Comparison of ENCODE assay signal across 8 mouse cellular contexts in genomic region chr4:155233878-155234277, GRCm38 (mm10). TPM values are rescaled to one million over a fixed set of nuclear protein-coding genes. Genes with fewer than 3 reads are reported as not detected.
DNase-seq lines count a peak whose midpoint lies in the region; ATAC-seq and TF ChIP-seq lines count a peak whose summit lies in the region.

No protein-coding gene starts in this region.

- no peak overlapping the region; the same call in 1 of the 2 replicates for H3K4me2 ChIP-seq in embryonic facial prominence, embryonic 12.5 days (replicated peaks)
- H3K4me2 ChIP-seq in intestine, postnatal 0 days (replicated peaks; ENCODE audit: low read depth) = no peak overlapping the region; the same call in 1 of the 2 replicates

- ATAC-seq in embryonic facial prominence, embryonic 12.5 days (ENCODE audit: insufficient number of reproducible peaks, insufficient read depth, low FRiP score, low TSS enrichment) = peak; percentile 83
- ATAC-seq in intestine, postnatal 0 days = 0 out of 2 replicates have a peak, but pooled peaks have one; percentile 11

- H3K4me3 ChIP-seq in embryonic facial prominence, embryonic 12.5 days = no peak overlapping the region
- no peak overlapping the region for H3K4me3 ChIP-seq in intestine, postnatal 0 days (ENCODE audit: low read depth, low read length)
- no peak overlapping the region for H3K4me3 ChIP-seq in midbrain, embryonic 10.5 days

- no peaks in the 10 kb centered on the region for H3K36me3 ChIP-seq in embryonic facial prominence, embryonic 12.5 days
- no peaks in the 10 kb centered on the region for H3K36me3 ChIP-seq in intestine, postnatal 0 days (ENCODE audit: control insufficient read depth, insufficient read depth)
- no peaks in the 10 kb centered on the region for H3K36me3 ChIP-seq in midbrain, embryonic 10.5 days

- H3K27ac ChIP-seq in embryonic facial prominence, embryonic 12.5 days = peak overlapping the region; percentile 98
- H3K27ac ChIP-seq in intestine, postnatal 0 days (ENCODE audit: low read depth, low read length) = peak overlapping the region; percentile 96
- peak overlapping the region; percentile 95 for H3K27ac ChIP-seq in midbrain, embryonic 10.5 days (replicated peaks)

- peaks cover 31% of the 10 kb centered on the region for H3K4me1 ChIP-seq in embryonic facial prominence, embryonic 12.5 days
- peaks cover 27% of the 10 kb centered on the region for H3K4me1 ChIP-seq in intestine, postnatal 0 days (replicated peaks; ENCODE audit: control insufficient read depth, insufficient read depth, low read length)
- peaks cover 48% of the 10 kb centered on the region for H3K4me1 ChIP-seq in midbrain, embryonic 10.5 days

- TF ChIP-seq CTCF in intestine, postnatal 0 days (IDR thresholded peaks at IDR 0.05; ENCODE audit: low read depth) = 0 out of 2 replicates have a peak, but pooled peaks have one; percentile 12

- H3K27me3 ChIP-seq in embryonic facial prominence, embryonic 12.5 days = no peaks in the 10 kb centered on the region
- no peaks in the 10 kb centered on the region for H3K27me3 ChIP-seq in intestine, postnatal 0 days (replicated peaks; ENCODE audit: control insufficient read depth, insufficient read depth, low read length)
- H3K27me3 ChIP-seq in midbrain, embryonic 10.5 days (ENCODE audit: low read depth, poor library complexity, severe bottlenecking) = no peaks in the 10 kb centered on the region

- no peaks in the 10 kb centered on the region for H3K9me3 ChIP-seq in embryonic facial prominence, embryonic 12.5 days
- no peaks in the 10 kb centered on the region for H3K9me3 ChIP-seq in intestine, postnatal 0 days (ENCODE audit: control insufficient read depth)
- H3K9me3 ChIP-seq in midbrain, embryonic 10.5 days (replicated peaks) = no peaks in the 10 kb centered on the region

- 11% methylated on average over 10 of the region's 10 CpGs for WGBS in embryonic facial prominence, embryonic 12.5 days
- WGBS in intestine, postnatal 0 days = 31% methylated on average over 10 of the region's 10 CpGs
- 57% methylated on average over 10 of the region's 10 CpGs for WGBS in midbrain, embryonic 10.5 days

- intact Hi-C loops in left cerebral cortex, postnatal 25 days (cut with DNase I) = no loop called here

- peak; percentile 72 for DNase-seq in ovary, postnatal 14 days (ENCODE audit: low spot score)
- no peak for DNase-seq in ovary, postnatal 10 days (ENCODE audit: low spot score)
- DNase-seq in heart, adult 11 months = peak; percentile 99
- DNase-seq in left cerebral cortex, postnatal 25 days (ENCODE audit: low spot score in 2 of 2) = peak; percentile 84 to 95
- no peak for DNase-seq in midbrain, embryonic 10.5 days (ENCODE audit: low spot score)
- peak; percentile 82 for DNase-seq in urinary bladder, postnatal 14 days (ENCODE audit: low spot score)

- no peak overlapping the region for H3K9ac ChIP-seq in embryonic facial prominence, embryonic 12.5 days
- H3K9ac ChIP-seq in intestine, postnatal 0 days (ENCODE audit: low read depth, low read length) = peak overlapping the region; percentile 34; the same call in 1 of the 2 replicates

RNA-seq across cellular contexts. Expression of gene Ski, which starts 11.5 kb away (rescaled TPM):
- 16.8 and 17.7 TPM in 2 replicates for polyA plus RNA-seq in embryonic facial prominence, embryonic 12.5 days (2016; fragmentation: Nextera tagmentation; extraction: Ambion mirVana)
- 13.3 and 14.0 TPM in 2 replicates for polyA plus RNA-seq in intestine, postnatal 0 days (2015; fragmentation: Nextera tagmentation; extraction: Ambion mirVana)
- 100 to 1,000 TPM; 111 to 112 TPM for total RNA-seq in left cerebral cortex, postnatal 25 days (2021)
- polyA plus RNA-seq in midbrain, embryonic 10.5 days (2016; fragmentation: Nextera tagmentation; extraction: Ambion mirVana) = 8.9 and 10.1 TPM in 2 replicates

RNA-seq across cellular contexts. Expression of gene Faap20, which starts 15.7 kb away (rescaled TPM):
- 85.1 and 87.4 TPM in 2 replicates for polyA plus RNA-seq in embryonic facial prominence, embryonic 12.5 days (2016; fragmentation: Nextera tagmentation; extraction: Ambion mirVana)
- polyA plus RNA-seq in intestine, postnatal 0 days (2015; fragmentation: Nextera tagmentation; extraction: Ambion mirVana) = 54.6 and 57.8 TPM in 2 replicates
- 10 to 100 TPM; 24.2 to 27.3 TPM for total RNA-seq in left cerebral cortex, postnatal 25 days (2021)
- 118 and 120 TPM in 2 replicates for polyA plus RNA-seq in midbrain, embryonic 10.5 days (2016; fragmentation: Nextera tagmentation; extraction: Ambion mirVana)

Comparison
In these comparisons a context has a peak if more than half of its experiments do, and no peak if none do; other contexts are left out.
1. DNase-seq: peak in ovary, postnatal 14 days (single experiment), heart, adult 11 months (single experiment), left cerebral cortex, postnatal 25 days (2 of 2) and urinary bladder, postnatal 14 days (single experiment); none in ovary, postnatal 10 days (single experiment) and midbrain, embryonic 10.5 days (single experiment).
2. Peak in every context shown above with its lines, with median percentiles within 50 percentile points of each other: H3K27ac ChIP-seq.